Mouse (Mus musculus): Measurements from ENCODE around the gene Rnf144b. TPM values are rescaled to one million over a fixed set of nuclear protein-coding genes. Genes with fewer than 3 reads are reported as not detected.

Gene Rnf144b
- 2.2 TPM for polyA plus RNA-seq (2015; fragmentation: Illumina TruSeq; extraction: RNeasy Lipid Tissue Mini Kit (QIAGEN cat#74804); ENCODE audit: insufficient read depth, low read depth, low replicate concordance)

GRCm38 (mm10) chr13:47122537-47123430 lies at the start of gene Rnf144b:
Rnf144b (plus strand) TSS chr13:47122656.

GRCm38 (mm10) chr13:47105711-47106579 lies 16.5 kb upstream of the Rnf144b start, which contains the start of gene Dek:
Dek (minus strand) TSS chr13:47106201.

Other genes with a start within 250 kb of the Rnf144b start
- gene Kif13a, start 192.8 kb upstream of the Rnf144b start, polyA plus RNA-seq (2015; fragmentation: Illumina TruSeq; extraction: RNeasy Lipid Tissue Mini Kit (QIAGEN cat#74804); ENCODE audit: insufficient read depth, low read depth, low replicate concordance), result 8.7 TPM
- not detected for gene Nhlrc1, start 107.8 kb upstream of the Rnf144b start, polyA plus RNA-seq (2015; fragmentation: Illumina TruSeq; extraction: RNeasy Lipid Tissue Mini Kit (QIAGEN cat#74804); ENCODE audit: insufficient read depth, low read depth, low replicate concordance)
- 5.5 TPM for gene Kdm1b, start 79.2 kb upstream of the Rnf144b start, polyA plus RNA-seq (2015; fragmentation: Illumina TruSeq; extraction: RNeasy Lipid Tissue Mini Kit (QIAGEN cat#74804); ENCODE audit: insufficient read depth, low read depth, low replicate concordance)
- gene Tpmt, start 77.9 kb upstream of the Rnf144b start, polyA plus RNA-seq (2015; fragmentation: Illumina TruSeq; extraction: RNeasy Lipid Tissue Mini Kit (QIAGEN cat#74804); ENCODE audit: insufficient read depth, low read depth, low replicate concordance), result 0.50 TPM
- gene Dek, start 16.5 kb upstream of the Rnf144b start, polyA plus RNA-seq (2015; fragmentation: Illumina TruSeq; extraction: RNeasy Lipid Tissue Mini Kit (QIAGEN cat#74804); ENCODE audit: insufficient read depth, low read depth, low replicate concordance), result 13.4 TPM